Mouse (Mus musculus) kidney, postnatal 36 days (tissue): ENCODE measurements around the gene Rfesd.

Source experiments
- DNase-seq, 2 experiments: peaks; one replicate each; pipeline ENCODE4 v3.0.0; 2021 to 2022; ENCODE audit warnings: mixed read lengths in 2 of 2

Rfesd gene

GRCm38 (mm10) chr13:75976649-75977048 is 41.9 kb downstream of the Rfesd start:
- no peak for DNase-seq

GRCm38 (mm10) chr13:75976218-75976617 is 42.3 kb downstream of the Rfesd start:
- DNase-seq = no peak

- no peak for DNase-seq
Measured at GRCm38 (mm10) chr13:75975629-75976028, 42.9 kb downstream of the Rfesd start.

GRCm38 (mm10) chr13:75974481-75974880 is 44.0 kb downstream of the Rfesd start:
- DNase-seq = no peak

- DNase-seq = no peak
Measured at GRCm38 (mm10) chr13:75966850-75967249, 51.7 kb downstream of the Rfesd start, which contains the start of gene Spata9. Spata9 (plus strand) TSS chr13:75967150.

- DNase-seq = no peak
Measured at GRCm38 (mm10) chr13:75955357-75955992, 63.0 kb downstream of the Rfesd start.
